Mouse (Mus musculus) C2C12 (cell line): Measurements from ENCODE around the gene C330021F23Rik. TPM values are rescaled to one million over a fixed set of nuclear protein-coding genes. Genes with fewer than 3 reads are reported as not detected.
"Not testable (repeated sequence)": the region's sequence is repeated elsewhere in the genome, so short reads cannot be mapped to it uniquely, and the experiment has no call there.

ENCODE experiments used
- H3K27me3 ChIP-seq: one replicate; pipeline ENCODE4 v1.6.1; 2011; ENCODE audit not compliant: control insufficient read depth, insufficient read depth, insufficient read length
- H3K36me3 ChIP-seq: one replicate; pipeline ENCODE4 v1.6.1; 2011; ENCODE audit not compliant: control insufficient read depth, insufficient read depth
- H3K4me3 ChIP-seq: one replicate; pipeline ENCODE4 v1.5.1; 2011; ENCODE audit warnings: mild to moderate bottlenecking, control low read depth; ENCODE audit not compliant: poor library complexity, insufficient read depth, severe bottlenecking
- H3K79me2 ChIP-seq: one replicate; pipeline ENCODE4 v1.6.1; 2011; ENCODE audit not compliant: control insufficient read depth, insufficient read depth
- H3K79me3 ChIP-seq: one replicate; pipeline ENCODE4 v1.6.1; 2011; ENCODE audit warnings: low read depth, control low read depth
- H3ac ChIP-seq: one replicate; pipeline ENCODE3; 2011; ENCODE audit warnings: low read depth; ENCODE audit not compliant: control insufficient read depth, insufficient read length
- CEBPB ChIP-seq: IDR thresholded peaks from one replicate; pipeline ENCODE4 v1.6.1; 2011; ENCODE audit warnings: low read depth, mild to moderate bottlenecking, control low read depth, moderate library complexity
- CTCF ChIP-seq: IDR thresholded peaks from one replicate; pipeline ENCODE4 v1.5.1; 2011; ENCODE audit not compliant: control insufficient read depth, insufficient read depth, insufficient read length
- FOSL1 ChIP-seq: IDR thresholded peaks from one replicate; pipeline ENCODE4 v1.8.0; 2011; ENCODE audit warnings: mild to moderate bottlenecking, low read length; ENCODE audit not compliant: poor library complexity, insufficient read depth, severe bottlenecking
- MAX ChIP-seq: IDR thresholded peaks from one replicate; pipeline ENCODE4 v1.6.1; 2011; ENCODE audit warnings: mild to moderate bottlenecking, control low read depth
- MYOD1 ChIP-seq: IDR thresholded peaks from one replicate; pipeline ENCODE4 v1.6.1; 2011; ENCODE audit warnings: low read depth; ENCODE audit not compliant: control insufficient read depth, insufficient read length
- MYOG ChIP-seq: IDR thresholded peaks from one replicate; pipeline ENCODE4 v1.6.1; 2011; ENCODE audit not compliant: control insufficient read depth, insufficient read length; ENCODE audit errors: extremely low read depth
- USF1 ChIP-seq: IDR thresholded peaks from one replicate; pipeline ENCODE4 v1.6.1; 2011; ENCODE audit warnings: low read depth, mild to moderate bottlenecking, control low read depth, moderate library complexity
- polyA plus RNA-seq: library from polyadenylated mRNA; unstranded; fragments of >200 nt; fragmentation: generic; extraction: Trizol; gene quantifications from one replicate; pipeline ENCODE4 v1.2.1, GENCODE M21; 2012; ENCODE audit warnings: missing spikeins

The C330021F23Rik gene
- polyA plus RNA-seq, 1 experiment: not detected

DNA sequence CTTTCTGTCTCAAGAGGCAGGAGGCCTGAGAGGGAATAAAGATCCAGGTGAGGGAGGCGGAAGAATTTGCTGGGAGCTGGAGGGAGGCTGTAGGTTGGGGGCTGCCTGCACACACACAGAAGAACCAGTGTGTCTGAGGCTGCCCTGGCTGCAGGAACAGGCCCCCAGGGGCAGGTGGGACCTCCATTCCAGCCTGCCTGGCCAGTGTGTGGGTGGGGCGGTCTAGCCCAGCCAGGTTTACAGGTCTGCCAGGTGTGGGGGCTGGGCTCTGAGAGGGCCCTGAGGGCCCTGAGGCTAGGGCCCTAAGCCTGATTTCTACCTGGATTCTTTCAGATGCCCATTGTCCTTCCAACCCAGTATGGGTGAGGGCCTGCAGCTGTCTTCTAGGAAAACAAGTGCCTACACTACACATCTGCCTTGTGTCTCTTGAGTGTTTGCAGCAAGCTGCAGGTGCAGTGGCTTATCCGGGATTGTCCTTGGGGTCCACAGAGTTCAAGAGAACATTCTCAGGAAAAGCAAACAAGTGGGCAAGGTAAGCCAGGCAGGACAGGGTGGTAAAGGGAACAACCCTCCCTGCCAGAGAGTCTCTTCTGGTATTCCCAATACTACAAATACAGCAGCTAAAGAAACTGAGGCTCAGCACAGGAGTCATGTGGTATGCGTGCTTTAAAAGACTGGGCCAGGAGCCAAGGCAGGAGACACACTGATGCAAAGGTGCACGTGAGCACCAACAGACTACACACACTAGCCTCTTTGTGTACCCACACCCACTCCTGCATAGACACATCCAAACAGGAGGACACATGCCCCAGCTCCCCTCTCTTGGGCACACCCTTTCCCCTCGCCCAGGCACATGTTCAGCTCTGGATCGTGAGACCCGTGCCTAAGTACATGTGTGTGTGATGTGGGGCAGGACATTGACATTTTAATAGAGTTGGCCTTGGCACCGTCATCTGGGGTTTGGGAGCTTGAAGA is 11.9 kb downstream of the C330021F23Rik start:
- Histone ChIP-seq H3ac (no peak overlapping the region), H3K27me3 (peaks cover 11% of the 10 kb centered on the region), H3K79me2 (no peaks in the 10 kb centered on the region), H3K36me3 (no peaks in the 10 kb centered on the region), H3K79me3 (no peaks in the 10 kb centered on the region), H3K4me3 (no peak overlapping the region)
- no peak for TF ChIP-seq MAX
- no peak for TF ChIP-seq MYOG
- TF ChIP-seq FOSL1: no peak
- no peak for TF ChIP-seq MYOD1
- TF ChIP-seq CTCF: no peak
- TF ChIP-seq CEBPB: no peak
- no peak for TF ChIP-seq USF1

DNA sequence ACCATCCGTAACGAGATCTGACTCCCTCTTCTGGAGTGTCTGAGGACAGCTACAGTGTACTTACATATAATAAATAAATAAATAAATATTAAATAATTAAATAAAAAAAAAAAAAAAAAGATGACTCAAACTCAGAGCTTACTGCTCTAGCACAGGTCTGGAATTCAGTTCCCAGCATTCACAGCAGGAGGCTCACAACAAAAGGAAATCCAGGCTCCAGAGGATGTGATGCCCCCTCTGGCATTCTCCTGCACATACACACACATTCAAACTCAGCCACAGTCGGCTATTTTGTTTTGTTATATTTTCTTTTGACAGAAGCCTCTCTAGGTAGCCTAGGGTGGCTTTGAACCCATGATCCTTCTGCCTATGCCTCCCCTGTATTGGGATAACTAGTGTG is 14.2 kb downstream of the C330021F23Rik start:
- not testable (repeated sequence) for H3K79me3 ChIP-seq, H3K36me3 ChIP-seq, H3K79me2 ChIP-seq, H3K4me3 ChIP-seq, H3ac ChIP-seq
- H3K27me3 ChIP-seq: peaks cover 12% of the 10 kb centered on the region

DNA sequence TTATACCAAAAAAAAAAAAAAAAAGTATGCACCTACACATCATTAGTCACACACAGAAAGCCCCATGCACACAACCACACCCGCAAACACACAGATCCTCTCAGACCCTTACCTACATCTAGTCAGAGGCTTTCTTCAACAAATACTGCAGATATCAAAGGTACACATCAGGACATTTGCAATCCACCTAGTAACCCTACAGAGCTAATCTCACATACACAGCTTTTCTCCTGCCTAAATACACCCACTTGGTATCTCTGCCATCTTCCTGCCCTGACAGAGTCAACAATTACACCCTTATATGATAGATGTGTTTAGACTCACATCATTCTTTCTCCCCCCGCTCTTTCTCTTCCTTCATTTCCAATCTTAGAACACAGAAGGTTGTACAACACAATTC is 18.7 kb downstream of the C330021F23Rik start:
- Histone ChIP-seq H3K27me3 (peaks cover 18% of the 10 kb centered on the region), H3ac (no peak overlapping the region), H3K36me3 (no peaks in the 10 kb centered on the region), H3K79me3 (no peaks in the 10 kb centered on the region), H3K4me3 (no peak overlapping the region), H3K79me2 (no peaks in the 10 kb centered on the region)
- TF ChIP-seq MAX (no peak), USF1 (no peak), CTCF (no peak), MYOG (no peak), CEBPB (no peak), MYOD1 (no peak), FOSL1 (no peak)

DNA sequence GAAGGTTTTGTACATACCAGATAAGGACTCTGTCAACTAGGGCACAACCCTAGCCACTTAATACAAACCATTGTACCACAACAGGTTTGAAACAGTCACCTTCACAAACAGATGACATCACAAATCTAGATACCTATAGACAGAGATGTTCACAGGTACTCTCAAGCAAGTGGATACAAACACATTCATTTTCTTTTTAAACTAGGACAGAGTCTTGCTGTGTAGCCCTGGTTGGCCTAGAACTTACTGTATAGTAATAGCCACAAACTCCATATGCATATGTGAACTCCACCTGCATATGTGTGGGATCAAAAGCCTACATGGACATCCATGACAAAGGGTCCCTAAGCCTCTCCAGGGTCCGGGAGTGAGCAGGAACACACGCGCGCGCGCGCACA is 19.2 kb downstream of the C330021F23Rik start, which contains the start of gene Camsap3:
Camsap3 (plus strand) TSS at position 301 of the 398 bp plus-strand sequence.
- H3K4me3 ChIP-seq: no peak within 1 kb of the TSS
- no peak for TF ChIP-seq MYOG
- TF ChIP-seq CEBPB: no peak
- no peak for TF ChIP-seq USF1
- TF ChIP-seq MYOD1: no peak
- no peak for TF ChIP-seq FOSL1
- no peak for TF ChIP-seq CTCF
- TF ChIP-seq MAX: no peak
- peaks cover 18% of the 10 kb centered on the region for H3K27me3 ChIP-seq
- H3K79me3 ChIP-seq: no peaks in the 10 kb centered on the region
- H3ac ChIP-seq: no peak within 1 kb of the TSS
- no peaks in the 10 kb centered on the region for H3K36me3 ChIP-seq
- no peaks in the 10 kb centered on the region for H3K79me2 ChIP-seq

DNA sequence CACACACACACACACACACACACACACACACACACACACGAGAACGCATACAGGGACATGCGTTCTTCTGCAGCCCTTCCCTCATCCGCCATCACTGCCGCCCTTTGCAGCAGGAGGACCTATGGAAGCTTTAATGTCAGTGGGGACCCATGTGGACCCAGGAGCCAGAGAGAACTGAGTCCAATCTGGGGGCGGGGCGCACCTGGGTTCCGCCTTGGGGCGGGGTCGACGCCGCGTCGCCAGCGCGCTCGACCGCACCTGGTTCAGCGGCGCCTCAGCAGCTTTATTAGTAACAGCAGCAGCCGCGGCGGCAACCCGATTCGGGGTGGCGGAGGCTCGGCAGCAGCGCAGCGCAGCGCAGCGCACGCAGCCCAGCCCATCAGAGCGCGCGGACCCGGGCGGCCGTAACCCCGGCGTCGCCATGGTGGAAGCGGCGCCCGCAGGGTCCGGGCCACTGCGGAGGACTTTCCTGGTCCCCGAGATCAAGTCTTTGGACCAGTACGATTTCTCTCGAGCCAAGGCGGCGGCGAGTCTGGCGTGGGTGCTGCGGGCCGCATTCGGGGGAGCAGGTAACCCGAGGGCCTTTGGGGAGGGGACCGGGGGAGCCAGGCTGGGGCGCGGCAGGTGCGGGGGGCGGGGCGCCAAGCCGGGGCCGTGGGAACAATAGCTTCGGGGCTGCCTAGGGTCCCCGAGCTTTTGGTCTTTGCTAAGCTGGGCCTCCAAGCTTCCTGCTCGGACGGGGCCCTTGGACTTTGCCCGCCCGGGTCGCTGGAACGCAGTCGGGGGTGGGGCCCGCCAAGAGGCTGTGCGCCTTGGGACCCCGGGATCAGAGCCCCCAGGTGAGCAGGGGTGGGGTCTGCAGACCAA is 19.8 kb downstream of the C330021F23Rik start:
- H3K36me3 ChIP-seq: no peaks in the 10 kb centered on the region

DNA sequence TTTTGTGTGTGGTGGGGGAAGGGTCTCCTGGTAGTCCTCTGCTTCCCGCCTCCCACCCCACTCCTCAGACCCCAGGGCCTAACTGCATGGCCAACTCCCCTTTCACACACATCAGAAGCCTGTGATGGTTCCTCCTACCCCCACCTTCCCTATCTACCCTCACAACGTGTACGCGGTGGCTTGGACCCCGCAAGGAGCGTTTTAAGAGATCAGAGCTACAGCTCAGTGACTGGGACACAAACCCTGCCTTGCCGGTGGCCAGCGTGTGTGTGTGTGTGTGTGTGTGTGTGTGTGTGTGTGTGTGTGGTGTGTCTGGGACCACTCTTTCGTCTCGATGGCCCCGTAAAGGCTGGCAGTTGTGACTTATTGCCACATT is 20.5 kb downstream of the C330021F23Rik start:
- Histone ChIP-seq H3K36me3 (no peaks in the 10 kb centered on the region), H3K79me2 (no peaks in the 10 kb centered on the region), H3ac (no peak overlapping the region), H3K4me3 (no peak overlapping the region), H3K27me3 (peaks cover 19% of the 10 kb centered on the region), H3K79me3 (no peaks in the 10 kb centered on the region)
- TF ChIP-seq MAX: no peak
- no peak for TF ChIP-seq CTCF
- no peak for TF ChIP-seq MYOD1
- no peak for TF ChIP-seq FOSL1

More for the DNA sequence above, 19.8 kb downstream of the C330021F23Rik start:
- Histone ChIP-seq H3K27me3 (peaks cover 18% of the 10 kb centered on the region), H3K4me3 (no peak overlapping the region), H3K79me3 (no peaks in the 10 kb centered on the region), H3K79me2 (no peaks in the 10 kb centered on the region), H3ac (no peak overlapping the region)
- TF ChIP-seq MAX (no peak), USF1 (no peak), CTCF (no peak), MYOD1 (no peak)
